Mouse (Mus musculus) heart, adult 8-10 months (tissue): ENCODE measurements around the gene Gstz1. TPM values are rescaled to one million over a fixed set of nuclear protein-coding genes. Genes with fewer than 3 reads are reported as not detected.
"Not testable (repeated sequence)": the region's sequence is repeated elsewhere in the genome, so short reads cannot be mapped to it uniquely, and the experiment has no call there.

ENCODE experiments used
- DNase-seq: peaks from one replicate; pipeline ENCODE4 v3.0.0; 2022; ENCODE audit warnings: low spot score
- total RNA-seq, 4 experiments: library from RNA; stranded (reverse); gene quantifications; 2 replicates each; pipeline ENCODE4 v1.2.4; 2022

Gstz1 gene
- total RNA-seq, 4 experiments from 2014 or later, result 45.5 to 49.6 (median 46.5) TPM

DNA sequence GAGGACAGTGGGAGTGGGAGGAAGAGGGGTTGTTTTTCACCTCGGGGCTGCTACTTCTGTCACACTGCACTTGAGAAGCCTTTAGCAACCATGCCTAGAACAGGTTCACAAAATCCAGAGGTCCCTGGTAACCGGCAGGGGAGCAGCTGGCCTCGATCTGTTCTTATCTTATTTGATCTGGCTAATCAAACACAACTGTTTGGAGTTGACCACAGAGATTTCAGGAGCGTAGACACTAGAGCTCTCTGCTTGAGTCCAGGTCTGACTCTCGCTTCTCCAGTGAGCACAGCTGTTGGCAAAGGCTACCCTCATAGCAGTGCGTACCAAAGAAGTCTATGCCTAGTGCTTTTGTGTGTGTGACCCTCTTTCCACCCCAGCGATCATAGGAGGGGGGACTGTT, 11.1 kb downstream of the Gstz1 start:
- DNase-seq, result no peak

- DNase-seq, result no peak
These were observed 13.3 kb downstream of the Gstz1 start for GRCm38 (mm10) chr12:87160310-87160709.

DNA sequence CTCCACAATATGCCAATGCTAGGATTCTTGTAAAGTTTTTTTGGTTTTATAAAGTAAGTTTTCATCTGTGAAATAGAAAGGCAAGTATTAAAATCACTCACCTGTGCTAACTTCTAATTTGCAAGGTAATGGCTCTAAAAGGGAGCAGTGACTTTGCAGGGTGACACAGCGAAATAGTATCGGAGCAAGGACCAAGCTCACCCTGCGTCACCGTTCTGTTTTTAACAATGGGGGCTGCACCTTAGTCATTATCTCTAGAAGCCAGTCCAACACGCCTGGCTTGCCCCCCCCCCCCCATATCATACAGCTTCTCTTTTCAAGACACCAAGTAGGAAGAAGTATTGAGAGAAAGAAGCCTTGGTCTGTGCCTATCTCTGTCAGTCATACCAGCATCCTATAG, 13.8 kb downstream of the Gstz1 start:
- no peak for DNase-seq

DNA sequence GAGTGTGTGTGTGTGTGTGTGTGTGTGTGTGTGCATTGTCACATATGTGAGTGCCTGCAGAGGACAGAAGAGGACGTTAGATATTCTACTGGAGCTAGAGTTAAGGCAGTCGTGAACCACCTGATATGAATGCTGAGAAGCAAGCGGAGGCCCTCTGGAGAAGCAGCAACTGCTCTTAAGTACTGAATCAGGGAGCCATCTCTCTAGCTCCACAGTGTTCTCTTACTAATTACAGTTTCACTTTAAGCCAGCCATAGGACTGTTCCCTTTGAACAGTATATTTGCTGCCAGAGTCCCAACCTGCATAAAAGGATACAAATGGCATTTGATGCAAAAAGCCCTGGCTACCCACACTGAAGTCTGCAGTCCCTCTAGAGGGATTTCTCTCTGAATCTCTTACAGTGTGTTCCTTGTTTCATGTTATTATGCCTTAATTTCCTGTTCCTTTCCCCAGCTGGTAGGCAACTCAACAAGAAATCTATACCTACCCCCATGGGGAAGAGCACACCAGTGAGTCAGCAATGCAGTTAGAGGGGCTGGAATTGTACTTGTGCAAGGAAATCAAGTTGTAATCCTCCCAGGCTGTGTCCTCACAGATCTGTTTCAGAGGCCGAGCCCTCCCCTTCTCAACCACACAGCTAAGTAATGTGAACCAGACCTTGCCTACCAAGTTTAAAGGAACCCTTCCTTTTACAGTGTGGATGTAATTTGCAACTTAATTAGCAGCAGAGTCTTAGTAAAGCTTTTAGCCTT, 28.4 kb downstream of the Gstz1 start:
- no peak for DNase-seq

- no peak for DNase-seq
These were observed 30.7 kb downstream of the Gstz1 start for GRCm38 (mm10) chr12:87177631-87178030.

DNA sequence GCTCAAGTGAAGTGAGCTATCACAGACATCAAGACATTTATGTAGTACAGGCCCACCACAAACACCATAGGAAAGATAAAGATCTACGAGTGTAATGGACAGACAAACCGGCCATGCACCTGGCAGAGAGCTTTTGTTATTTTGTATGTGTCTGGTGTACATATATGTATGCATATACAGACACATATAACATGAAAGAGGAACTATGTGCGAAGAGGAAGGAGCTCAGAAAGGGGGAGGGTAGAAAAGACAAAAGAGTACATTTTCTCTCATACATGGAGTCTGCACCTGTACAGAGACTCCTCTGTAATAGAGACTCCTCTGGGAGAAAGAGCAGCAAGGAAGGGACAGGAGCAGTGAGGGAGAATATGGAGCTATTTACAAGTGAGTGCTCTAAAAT, 46.0 kb downstream of the Gstz1 start:
- DNase-seq, result no peak

DNA sequence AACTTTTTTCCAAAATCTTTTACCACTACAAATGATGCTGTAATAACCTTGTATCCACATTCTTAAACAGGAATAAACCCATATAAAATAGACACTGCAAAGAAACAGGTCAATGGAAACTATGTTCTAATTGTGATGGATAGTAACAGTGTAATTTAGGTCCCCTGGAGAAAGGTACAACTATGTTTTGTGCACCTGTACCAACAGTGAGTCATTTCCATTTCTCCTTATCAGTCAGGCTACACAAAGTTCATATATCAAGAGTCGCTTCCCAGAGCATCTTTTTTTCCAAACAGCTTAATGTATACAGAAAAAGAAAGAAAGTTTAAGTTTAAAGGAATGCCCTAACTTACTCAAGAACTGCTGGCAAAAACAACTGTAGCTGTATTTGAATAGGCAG, 48.1 kb downstream of the Gstz1 start:
- DNase-seq, result no peak

GRCm38 (mm10) chr12:87196310-87196709, 49.3 kb downstream of the Gstz1 start:
- no peak for DNase-seq

DNA sequence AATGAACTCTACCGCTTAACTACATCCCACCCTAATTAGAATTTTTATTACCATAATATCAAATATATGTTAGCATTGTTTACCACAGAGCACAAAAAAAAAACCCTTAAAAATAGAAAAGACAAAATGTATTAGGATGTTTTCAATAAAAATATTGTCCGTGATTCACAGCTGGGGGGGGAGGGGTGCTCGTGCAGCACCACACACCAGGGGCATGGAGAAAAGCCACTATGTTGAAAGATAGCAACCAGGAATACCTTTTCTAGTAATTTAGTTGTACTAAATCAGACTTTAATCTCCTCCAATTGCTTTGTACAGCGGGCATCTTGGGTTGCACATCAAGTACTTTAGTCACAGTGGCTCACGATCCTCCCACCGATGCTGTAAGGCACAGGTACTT, 51.8 kb downstream of the Gstz1 start:
- DNase-seq, result no peak

DNA sequence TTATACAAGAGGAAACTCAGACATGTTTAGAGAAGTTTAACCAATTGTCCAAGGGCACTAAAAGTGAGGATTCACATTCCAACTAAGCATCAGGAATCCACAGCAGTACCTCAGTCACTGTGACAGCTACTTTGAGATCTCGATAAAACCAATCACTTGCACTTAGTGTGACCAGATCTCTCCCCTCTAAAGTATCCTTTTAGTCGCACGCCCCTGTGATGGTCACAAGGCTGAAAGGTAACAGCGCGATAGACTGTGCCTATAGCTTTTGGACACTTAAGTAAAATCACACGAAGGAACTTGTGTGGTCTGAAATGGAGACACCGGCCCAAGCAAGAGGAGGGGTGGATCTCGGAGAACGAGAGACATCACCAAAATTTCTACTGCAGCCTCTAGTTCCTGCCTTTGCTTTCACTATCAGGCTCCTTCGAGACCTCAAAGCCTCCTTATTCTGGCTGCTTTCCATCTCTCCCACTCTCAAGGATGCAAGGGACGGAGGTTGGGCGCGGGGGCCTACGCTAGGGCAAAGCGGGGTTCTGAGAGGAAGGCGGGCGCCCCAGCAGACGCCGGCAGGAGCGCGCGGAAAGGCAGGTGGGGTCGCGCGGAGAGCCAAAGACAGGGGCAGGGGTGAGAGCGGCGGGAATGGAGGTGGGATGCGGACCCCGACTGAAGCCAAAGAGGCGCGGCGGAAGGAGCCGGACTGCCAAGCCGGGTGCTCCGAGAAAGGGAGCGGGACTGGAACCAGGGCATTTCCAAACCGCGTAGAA, 52.4 kb downstream of the Gstz1 start, which contains the start of gene Samd15:
Gene Samd15 (plus strand): TSS at position 518 of the 767 bp plus-strand sequence.
- peak; percentile 16 for DNase-seq

- peak; percentile 82 for DNase-seq
These were observed 53.1 kb downstream of the Gstz1 start, which contains the start of gene Tmed8 for GRCm38 (mm10) chr12:87199973-87200586. Gene Tmed8 (minus strand): TSS chr12:87200454.

DNA sequence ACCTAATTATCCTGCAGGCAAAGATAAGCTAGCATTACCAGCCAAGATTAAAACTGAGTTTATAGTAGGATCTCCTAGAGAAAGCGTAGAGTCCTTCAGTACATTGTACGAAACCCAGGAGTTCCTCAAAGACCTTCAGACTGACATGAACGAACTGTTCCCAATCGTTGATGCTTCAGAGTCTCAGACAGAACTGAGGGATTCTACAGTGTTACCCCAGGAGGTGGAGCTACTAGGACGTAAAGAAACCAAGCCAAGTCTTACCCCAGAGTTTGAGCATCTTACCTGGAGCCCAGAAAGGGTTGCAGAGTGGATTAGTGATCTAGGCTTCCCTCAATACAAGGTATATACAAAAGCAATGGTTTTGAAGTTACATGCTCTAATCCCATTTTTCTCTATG, 54.7 kb downstream of the Gstz1 start:
- no peak for DNase-seq

DNA sequence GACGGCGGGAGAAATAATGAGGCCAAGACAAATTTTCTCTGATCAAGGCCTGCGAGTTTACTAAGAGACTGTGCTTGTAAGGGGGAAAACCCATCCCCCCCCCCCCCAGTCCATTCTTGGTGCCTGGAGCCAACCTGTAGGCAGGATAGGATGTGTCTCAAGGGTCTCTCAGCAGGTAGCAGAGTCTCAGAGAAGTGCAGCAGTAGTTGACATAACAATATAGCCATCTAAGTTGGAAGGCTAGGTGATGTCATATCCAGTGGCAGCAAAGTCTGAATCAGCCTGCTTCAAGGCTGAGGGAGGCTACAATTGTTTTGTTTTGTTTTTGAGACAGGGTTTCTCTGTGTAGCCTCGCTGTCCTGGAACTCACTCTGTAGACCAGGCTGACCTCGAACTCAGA, 58.8 kb downstream of the Gstz1 start:
- DNase-seq, result not testable (repeated sequence)

GRCm38 (mm10) chr12:87212844-87213606, 66.1 kb downstream of the Gstz1 start:
- DNase-seq, result no peak

Other genes with a start within 250 kb of the Gstz1 start
- gene Cipc, start 200.1 kb upstream of the Gstz1 start, total RNA-seq, result 10 to 100 TPM; 42.4 to 53.8 (median 48.3) TPM
- gene Zdhhc22, start 156.7 kb upstream of the Gstz1 start, total RNA-seq, result not detected
- gene Tmem63c, start 125.8 kb upstream of the Gstz1 start, total RNA-seq, result under 1 TPM in 3 of 4 experiments, not detected in 1; 0.08 to 0.28 (median 0.17) TPM
- under 1 TPM in 2 of 4 experiments, not detected in 2; 0.16 to 0.47 TPM for gene Ngb, start 44.6 kb upstream of the Gstz1 start, total RNA-seq
- 10 to 100 TPM in 2 of 4 experiments, 1 to 10 TPM in 2; 8.0 to 10.8 (median 9.3) TPM for gene Pomt2, start 803 bp downstream of the Gstz1 start, total RNA-seq
- gene Samd15, start 52.6 kb downstream of the Gstz1 start, total RNA-seq, result under 1 TPM in 1 of 4 experiments, not detected in 3; 0.66 TPM
- 1 to 10 TPM; 6.3 to 6.9 (median 6.7) TPM for gene Tmed8, start 53.3 kb downstream of the Gstz1 start, total RNA-seq
- under 1 TPM in 3 of 4 experiments, not detected in 1; 0.33 to 0.66 (median 0.37) TPM for gene Noxred1, start 91.6 kb downstream of the Gstz1 start, total RNA-seq
- gene Vipas39, start 119.1 kb downstream of the Gstz1 start, total RNA-seq, result 10 to 100 TPM; 23.5 to 25.1 (median 24.0) TPM
- gene Ahsa1, start 119.3 kb downstream of the Gstz1 start, total RNA-seq, result 100 to 1,000 TPM; 120 to 139 (median 131) TPM
- not detected for gene Ism2, start 152.5 kb downstream of the Gstz1 start, total RNA-seq
- gene Sptlc2, start 241.2 kb downstream of the Gstz1 start, total RNA-seq, result 10 to 100 TPM; 18.9 to 30.4 (median 20.9) TPM